Mouse (Mus musculus) CD4-positive, CD25-positive, alpha-beta regulatory T cell, adult 4 months (primary cell): ENCODE measurements around the gene Rnf220. TPM values are rescaled to one million over a fixed set of nuclear protein-coding genes. Genes with fewer than 3 reads are reported as not detected.

Experiments
- ATAC-seq: one replicate; pipeline ENCODE4 v1.8.0; 2017
- polyA plus RNA-seq, 2 experiments: library from polyadenylated mRNA; unstranded; fragments of 100-300 nt; shearing (Covaris generic); gene quantifications; one replicate each; pipeline ENCODE4 v1.2.1; 2017

The Rnf220 gene
- polyA plus RNA-seq, 2 experiments from 2014 or later = 15.8 to 18.6 TPM

- no peak for ATAC-seq
Observed at GRCm38 (mm10) chr4:117373324-117374077, 123.4 kb downstream of the Rnf220 start.

GRCm38 (mm10) chr4:117371896-117372295 is 125.0 kb downstream of the Rnf220 start:
- ATAC-seq = no peak

GRCm38 (mm10) chr4:117370354-117370753 is 126.5 kb downstream of the Rnf220 start:
- ATAC-seq = no peak

GRCm38 (mm10) chr4:117369571-117369970 is 127.3 kb downstream of the Rnf220 start:
- no peak for ATAC-seq

GRCm38 (mm10) chr4:117367365-117367764 is 129.5 kb downstream of the Rnf220 start:
- no peak for ATAC-seq

GRCm38 (mm10) chr4:117362085-117362484 is 134.8 kb downstream of the Rnf220 start:
- no peak for ATAC-seq

GRCm38 (mm10) chr4:117361558-117361873 is 135.3 kb downstream of the Rnf220 start:
- ATAC-seq = no peak

- ATAC-seq = no peak
Observed at GRCm38 (mm10) chr4:117360713-117361557, 135.9 kb downstream of the Rnf220 start.

- ATAC-seq = no peak
Observed at GRCm38 (mm10) chr4:117359803-117360382, 137.0 kb downstream of the Rnf220 start.

- no peak for ATAC-seq
Observed at GRCm38 (mm10) chr4:117357917-117358316, 138.9 kb downstream of the Rnf220 start.

- ATAC-seq = no peak
Observed at GRCm38 (mm10) chr4:117357104-117357503, 139.7 kb downstream of the Rnf220 start.

- ATAC-seq = no peak
Observed at GRCm38 (mm10) chr4:117356223-117356622, 140.6 kb downstream of the Rnf220 start.

GRCm38 (mm10) chr4:117354651-117355050 is 142.2 kb downstream of the Rnf220 start:
- ATAC-seq = no peak

- ATAC-seq = no peak
Observed at GRCm38 (mm10) chr4:117352957-117353356, 143.9 kb downstream of the Rnf220 start.

GRCm38 (mm10) chr4:117352071-117352470 is 144.8 kb downstream of the Rnf220 start:
- no peak for ATAC-seq

- no peak for ATAC-seq
Observed at GRCm38 (mm10) chr4:117350139-117350693, 146.6 kb downstream of the Rnf220 start.

GRCm38 (mm10) chr4:117349327-117349726 is 147.5 kb downstream of the Rnf220 start:
- no peak for ATAC-seq

GRCm38 (mm10) chr4:117346025-117346424 is 150.8 kb downstream of the Rnf220 start:
- no peak for ATAC-seq

- no peak for ATAC-seq
Observed at GRCm38 (mm10) chr4:117343385-117343784, 153.5 kb downstream of the Rnf220 start.

GRCm38 (mm10) chr4:117342751-117343150 is 154.1 kb downstream of the Rnf220 start:
- no peak for ATAC-seq

- no peak for ATAC-seq
Observed at GRCm38 (mm10) chr4:117341282-117341681, 155.6 kb downstream of the Rnf220 start.

GRCm38 (mm10) chr4:117339796-117340195 is 157.1 kb downstream of the Rnf220 start:
- ATAC-seq = no peak

- no peak for ATAC-seq
Observed at GRCm38 (mm10) chr4:117330836-117331475, 165.9 kb downstream of the Rnf220 start.
